Comparison of ENCODE assay signal across 15 mouse cellular contexts in genomic region chr4:55415864-55416263, GRCm38 (mm10).
DNase-seq lines count a peak whose midpoint lies in the region; ATAC-seq lines count a peak whose summit lies in the region.
"Had no signal": no experiment of that assay in that cellular context is flagged by ENCODE, and none has a peak within 500 bp of the region (broad histone marks: within the 10 kb centered on the region; RNA-seq: fewer than 3 reads in every experiment).

No protein-coding gene starts in this region.

- 21% methylated on average over 3 of the region's 3 CpGs for WGBS in hindbrain, embryonic 15.5 days
- WGBS in hindbrain, embryonic 12.5 days: 29% methylated on average over 3 of the region's 3 CpGs
- WGBS in forebrain, embryonic 15.5 days: 14% methylated on average over 3 of the region's 3 CpGs
- WGBS in neural tube, embryonic 14.5 days: 29% methylated on average over 3 of the region's 3 CpGs

- no peak overlapping the region for H3K4me2 ChIP-seq in hindbrain, embryonic 15.5 days
- H3K4me2 ChIP-seq in hindbrain, embryonic 12.5 days (replicated peaks): no peak overlapping the region
- no peak overlapping the region for H3K4me2 ChIP-seq in forebrain, embryonic 15.5 days (replicated peaks)
- H3K4me2 ChIP-seq in neural tube, embryonic 14.5 days (ENCODE audit: low read depth, low read length): no peak overlapping the region
- H3K4me2 ChIP-seq: intestine, embryonic 15.5 days; limb, embryonic 12.5 days had no signal

- H3K27me3 ChIP-seq in hindbrain, embryonic 15.5 days: no peaks in the 10 kb centered on the region
- no peaks in the 10 kb centered on the region for H3K27me3 ChIP-seq in hindbrain, embryonic 12.5 days
- no peaks in the 10 kb centered on the region for H3K27me3 ChIP-seq in forebrain, embryonic 15.5 days
- no peaks in the 10 kb centered on the region for H3K27me3 ChIP-seq in neural tube, embryonic 14.5 days (ENCODE audit: control insufficient read depth, insufficient read depth, low read length)
- H3K27me3 ChIP-seq: intestine, embryonic 15.5 days; limb, embryonic 12.5 days had no signal

- DNase-seq in right cerebral cortex, postnatal 25 days: peak; percentile 22
- no peak for DNase-seq in right cerebral cortex, postnatal 36 days (ENCODE audit: low spot score in 2 of 2)
- no peak for DNase-seq in kidney, postnatal 36 days
- DNase-seq: cerebellum, adult 8-10 months; embryo, embryonic 11 days; gastrocnemius, postnatal 36 days; kidney, postnatal 25 days; lung, adult 18-20 months had no signal

- no peaks in the 10 kb centered on the region for H3K9me3 ChIP-seq in hindbrain, embryonic 15.5 days
- H3K9me3 ChIP-seq in hindbrain, embryonic 12.5 days (replicated peaks): no peaks in the 10 kb centered on the region
- no peaks in the 10 kb centered on the region for H3K9me3 ChIP-seq in forebrain, embryonic 15.5 days
- H3K9me3 ChIP-seq in neural tube, embryonic 14.5 days (ENCODE audit: control insufficient read depth, low read length): no peaks in the 10 kb centered on the region
- H3K9me3 ChIP-seq: intestine, embryonic 15.5 days; limb, embryonic 12.5 days had no signal

- 0 out of 2 replicates have a peak overlapping the region, but pooled peaks have one; percentile 8 for H3K27ac ChIP-seq in hindbrain, embryonic 15.5 days (replicated peaks)
- H3K27ac ChIP-seq in hindbrain, embryonic 12.5 days: no peak overlapping the region
- H3K27ac ChIP-seq in forebrain, embryonic 15.5 days (replicated peaks): peak overlapping the region; percentile 39; the same call in 1 of the 2 replicates
- no peak overlapping the region for H3K27ac ChIP-seq in neural tube, embryonic 14.5 days (ENCODE audit: low read depth, low read length)
- H3K27ac ChIP-seq: intestine, embryonic 15.5 days; limb, embryonic 12.5 days had no signal

- 0 out of 2 replicates have a peak, but pooled peaks cover 5% of the 10 kb centered on the region for H3K4me1 ChIP-seq in hindbrain, embryonic 15.5 days (replicated peaks)
- H3K4me1 ChIP-seq in hindbrain, embryonic 12.5 days: 0 out of 2 replicates have a peak, but pooled peaks cover 5% of the 10 kb centered on the region
- H3K4me1 ChIP-seq in forebrain, embryonic 15.5 days: peaks cover 4% of the 10 kb centered on the region; the same call in 1 of the 2 replicates
- no peaks in the 10 kb centered on the region for H3K4me1 ChIP-seq in neural tube, embryonic 14.5 days (ENCODE audit: control insufficient read depth, insufficient read depth, low read length)
- H3K4me1 ChIP-seq: intestine, embryonic 15.5 days; limb, embryonic 12.5 days had no signal

- H3K4me3 ChIP-seq in hindbrain, embryonic 15.5 days: no peak overlapping the region
- no peak overlapping the region for H3K4me3 ChIP-seq in hindbrain, embryonic 12.5 days
- no peak overlapping the region for H3K4me3 ChIP-seq in forebrain, embryonic 15.5 days
- no peak overlapping the region for H3K4me3 ChIP-seq in neural tube, embryonic 14.5 days (ENCODE audit: low read depth, low read length)
- H3K4me3 ChIP-seq: intestine, embryonic 15.5 days; limb, embryonic 12.5 days had no signal

- H3K9ac ChIP-seq in hindbrain, embryonic 15.5 days: no peak overlapping the region
- no peak overlapping the region for H3K9ac ChIP-seq in hindbrain, embryonic 12.5 days
- no peak overlapping the region for H3K9ac ChIP-seq in forebrain, embryonic 15.5 days (replicated peaks)
- no peak overlapping the region for H3K9ac ChIP-seq in neural tube, embryonic 14.5 days (replicated peaks; ENCODE audit: low read depth, low read length)
- H3K9ac ChIP-seq: intestine, embryonic 15.5 days; limb, embryonic 12.5 days had no signal

- peak; percentile 87 for ATAC-seq in hindbrain, embryonic 15.5 days (ENCODE audit: low FRiP score, low read depth)
- ATAC-seq in hindbrain, embryonic 12.5 days (ENCODE audit: low FRiP score): no peak
- ATAC-seq in forebrain, embryonic 15.5 days (replicated peaks): peak; percentile 96
- peak; percentile 89; the same call in 1 of the 2 replicates for ATAC-seq in neural tube, embryonic 14.5 days (ENCODE audit: low read depth)
- no peak for ATAC-seq in activated CD4-positive, CD25-positive, alpha-beta regulatory T cell, adult 4 months
- ATAC-seq: intestine, embryonic 15.5 days had no signal

- H3K36me3 ChIP-seq in hindbrain, embryonic 15.5 days: no peaks in the 10 kb centered on the region
- H3K36me3 ChIP-seq in hindbrain, embryonic 12.5 days: no peaks in the 10 kb centered on the region
- H3K36me3 ChIP-seq in forebrain, embryonic 15.5 days: no peaks in the 10 kb centered on the region
- H3K36me3 ChIP-seq in neural tube, embryonic 14.5 days (ENCODE audit: control insufficient read depth, insufficient read depth, low read length): no peaks in the 10 kb centered on the region
- H3K36me3 ChIP-seq: intestine, embryonic 15.5 days; limb, embryonic 12.5 days had no signal

Comparison
In these comparisons a context has a peak if more than half of its experiments do, and no peak if none do; other contexts are left out.
1. ATAC-seq: peak in hindbrain, embryonic 15.5 days (single experiment), forebrain, embryonic 15.5 days (single experiment) and neural tube, embryonic 14.5 days (single experiment); none in hindbrain, embryonic 12.5 days (single experiment) and activated CD4-positive, CD25-positive, alpha-beta regulatory T cell, adult 4 months (single experiment).
2. H3K27ac ChIP-seq: peak in hindbrain, embryonic 15.5 days (single experiment) and forebrain, embryonic 15.5 days (single experiment); none in hindbrain, embryonic 12.5 days (single experiment) and neural tube, embryonic 14.5 days (single experiment).